Mouse (Mus musculus): ENCODE results near the gene Clec11a.

- TF ChIP-seq POLR2A (IDR thresholded peaks at IDR 0.05; ENCODE audit: borderline replicate concordance, insufficient read depth, low read length) = no peak
- TF ChIP-seq CTCF (IDR thresholded peaks at IDR 0.05; ENCODE audit: borderline replicate concordance, insufficient read depth, low read depth, low read length) = no peak
Measured at GRCm38 (mm10) chr7:44326614-44327013, 19.9 kb upstream of the Clec11a start.
